Mouse (Mus musculus): ENCODE results near the gene Yy1.

Yy1 gene

DNA sequence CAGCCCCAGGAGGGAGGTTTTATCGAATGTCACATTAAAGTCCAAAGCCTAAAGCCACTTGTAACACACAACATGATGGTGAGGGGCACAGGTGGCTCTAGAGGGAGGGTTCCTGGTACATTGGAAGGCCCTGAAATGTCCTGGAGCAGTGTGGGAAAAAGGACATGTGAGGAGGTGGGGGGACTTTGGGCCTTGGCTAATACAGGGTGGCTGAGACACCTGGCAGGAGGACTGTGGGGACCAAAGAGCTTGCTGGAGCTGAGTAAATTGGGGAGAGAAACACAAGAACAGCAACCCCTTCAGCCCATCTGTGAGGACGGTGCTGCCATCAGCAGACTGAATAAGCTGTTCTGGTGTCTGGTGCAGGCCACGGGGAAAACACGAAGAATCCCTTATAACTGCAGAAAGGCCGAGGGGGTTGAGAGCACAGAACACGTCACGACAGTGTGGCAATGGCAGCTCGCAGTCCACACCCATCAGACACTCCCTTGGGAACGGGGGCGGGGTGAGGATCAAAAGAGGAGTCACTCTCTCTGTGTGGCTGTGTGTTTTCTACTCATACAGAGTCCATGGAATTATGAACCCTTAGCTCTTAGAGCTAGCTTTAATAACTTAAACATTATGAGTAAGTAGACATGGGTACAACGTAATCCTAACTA is 24.4 kb upstream of the Yy1 start:
- DNase-seq (ENCODE audit: low spot score) = no peak

- DNase-seq (ENCODE audit: low spot score) = no peak
Observed at GRCm38 (mm10) chr12:108780108-108780877, 12.5 kb upstream of the Yy1 start.

GRCm38 (mm10) chr12:108785161-108785560 is 7.6 kb upstream of the Yy1 start:
- DNase-seq (ENCODE audit: low spot score) = no peak

GRCm38 (mm10) chr12:108787329-108787728 is 5.4 kb upstream of the Yy1 start:
- DNase-seq (ENCODE audit: low spot score) = no peak

- peak; percentile 76 for DNase-seq (ENCODE audit: low spot score)
Observed at GRCm38 (mm10) chr12:108792152-108792545, 624 bp upstream of the Yy1 start.

GRCm38 (mm10) chr12:108793453-108793941 is 724 bp downstream of the Yy1 start:
- DNase-seq (ENCODE audit: low spot score) = peak; percentile 30

- peak; percentile 73 for DNase-seq (ENCODE audit: low spot score)
Observed at GRCm38 (mm10) chr12:108794078-108794711, 1.4 kb downstream of the Yy1 start.

- no peak for DNase-seq (ENCODE audit: low spot score)
Observed at GRCm38 (mm10) chr12:108794979-108795537, 2.3 kb downstream of the Yy1 start.

GRCm38 (mm10) chr12:108801613-108802012 is 8.8 kb downstream of the Yy1 start:
- DNase-seq (ENCODE audit: low spot score) = no peak

GRCm38 (mm10) chr12:108804388-108804787 is 11.6 kb downstream of the Yy1 start:
- DNase-seq (ENCODE audit: low spot score) = no peak

GRCm38 (mm10) chr12:108808465-108808864 is 15.7 kb downstream of the Yy1 start:
- DNase-seq (ENCODE audit: low spot score) = no peak

- no peak for DNase-seq (ENCODE audit: low spot score)
Observed at GRCm38 (mm10) chr12:108809771-108810170, 17.0 kb downstream of the Yy1 start.

DNA sequence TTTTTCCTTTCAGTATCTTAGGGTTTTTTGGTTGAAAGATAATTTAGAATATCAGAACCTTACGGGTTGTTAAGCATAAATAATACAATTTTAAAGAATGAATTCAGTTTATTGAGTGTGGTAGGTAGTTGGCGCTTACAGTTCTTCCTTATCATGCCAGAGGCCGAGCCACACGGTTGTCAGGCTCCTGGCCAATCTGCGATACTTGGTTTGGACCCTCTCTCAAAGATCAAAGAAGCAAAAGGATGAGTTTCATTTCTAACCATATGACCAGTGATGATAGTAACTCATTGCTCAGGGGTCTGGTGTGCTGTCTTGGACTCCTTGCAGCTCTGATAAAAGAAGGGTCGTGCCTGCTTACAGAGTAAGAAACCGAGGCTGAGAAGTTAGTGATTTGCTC is 17.5 kb downstream of the Yy1 start:
- no peak for DNase-seq (ENCODE audit: low spot score)

- no peak for DNase-seq (ENCODE audit: low spot score)
Observed at GRCm38 (mm10) chr12:108811133-108811532, 18.4 kb downstream of the Yy1 start.

GRCm38 (mm10) chr12:108812463-108812862 is 19.7 kb downstream of the Yy1 start:
- no peak for DNase-seq (ENCODE audit: low spot score)

GRCm38 (mm10) chr12:108814470-108814869 is 21.7 kb downstream of the Yy1 start:
- no peak for DNase-seq (ENCODE audit: low spot score)

- no peak for DNase-seq (ENCODE audit: low spot score)
Observed at GRCm38 (mm10) chr12:108816569-108816968, 23.8 kb downstream of the Yy1 start.

GRCm38 (mm10) chr12:108820461-108820860 is 27.7 kb downstream of the Yy1 start:
- DNase-seq (ENCODE audit: low spot score) = no peak

GRCm38 (mm10) chr12:108823036-108823435 is 30.3 kb downstream of the Yy1 start:
- DNase-seq (ENCODE audit: low spot score) = no peak

GRCm38 (mm10) chr12:108824225-108824874 is 31.6 kb downstream of the Yy1 start:
- no peak for DNase-seq (ENCODE audit: low spot score)

- no peak for DNase-seq (ENCODE audit: low spot score)
Observed at GRCm38 (mm10) chr12:108825561-108826224, 32.9 kb downstream of the Yy1 start.

Measured in spleen, adult 12 weeks (tissue).